ENCODE assay signal across 8 mouse cellular contexts in genomic region chr6:30804389-30805052, GRCm38 (mm10).
DNase-seq lines count a peak whose midpoint lies in the region; ATAC-seq lines count a peak whose summit lies in the region.
"Not testable (repeated sequence)": the region's sequence is repeated elsewhere in the genome, so short reads cannot be mapped to it uniquely, and the experiment has no call there.

No protein-coding gene starts in this region.

- not testable (repeated sequence) for H3K4me3 ChIP-seq in neural tube, embryonic 11.5 days (ENCODE audit: low read depth, low read length); stomach, embryonic 15.5 days (replicated peaks)

- not testable (repeated sequence) for H3K27me3 ChIP-seq in neural tube, embryonic 11.5 days (ENCODE audit: control insufficient read depth, insufficient read depth, low read length); stomach, embryonic 15.5 days (replicated peaks)

- peak; percentile 76 to 90 for ATAC-seq in hematopoietic stem cell, adult 5-6 weeks (replicated peaks in 1 of 2; ENCODE audit: insufficient read depth in 1 of 2, low FRiP score in 2 of 2, low TSS enrichment in 1 of 2, low read depth in 1 of 2, poor library complexity in 2 of 2, severe bottlenecking in 2 of 2)
- ATAC-seq in neural tube, embryonic 11.5 days (ENCODE audit: insufficient read depth, low FRiP score, low TSS enrichment) = peak; percentile 68
- peak; percentile 85 for ATAC-seq in stomach, embryonic 15.5 days (ENCODE audit: insufficient read depth, low FRiP score, low read depth)

- not testable (repeated sequence) for H3K27ac ChIP-seq in neural tube, embryonic 11.5 days (ENCODE audit: low read depth, low read length); stomach, embryonic 15.5 days

- not testable (repeated sequence) for H3K9ac ChIP-seq in neural tube, embryonic 11.5 days (ENCODE audit: low read length); stomach, embryonic 15.5 days

- H3K36me3 ChIP-seq in neural tube, embryonic 11.5 days (ENCODE audit: control insufficient read depth, insufficient read depth, low read length) = peaks cover 11% of the 10 kb centered on the region
- not testable (repeated sequence) for H3K36me3 ChIP-seq in stomach, embryonic 15.5 days

- not testable (repeated sequence) for H3K9me3 ChIP-seq in neural tube, embryonic 11.5 days (ENCODE audit: control insufficient read depth, low read length); stomach, embryonic 15.5 days

- not testable (repeated sequence) for H3K4me2 ChIP-seq in neural tube, embryonic 11.5 days (ENCODE audit: low read depth); stomach, embryonic 15.5 days

- not testable (repeated sequence) for H3K4me1 ChIP-seq in neural tube, embryonic 11.5 days (ENCODE audit: control insufficient read depth, insufficient read depth, low read length); stomach, embryonic 15.5 days

- DNase-seq in ES-CJ7 (ENCODE audit: low read depth, low spot score) = peak; percentile 39
- peak; percentile 16 for DNase-seq in cerebellum, adult 9-10 months
- DNase-seq in frontal cortex, postnatal 10 days (ENCODE audit: low spot score in 2 of 2) = peak; percentile 33
- DNase-seq in layer of hippocampus, adult 8-10 months (ENCODE audit: low spot score in 2 of 2) = peak; percentile 19 to 47
- peak; percentile 10 to 24 for DNase-seq in lung, adult 18-20 months
- peak; percentile 37 for DNase-seq in neural tube, embryonic 11.5 days (ENCODE audit: low spot score)

- WGBS in neural tube, embryonic 11.5 days = 76% methylated on average over 6 of the region's 6 CpGs
- WGBS in stomach, embryonic 15.5 days = 69% methylated on average over 6 of the region's 6 CpGs
